Mouse (Mus musculus) B cell, adult (primary cell): ENCODE measurements around the gene Sars. TPM values are rescaled to one million over a fixed set of nuclear protein-coding genes. Genes with fewer than 3 reads are reported as not detected.

ENCODE experiments used
- total RNA-seq: library from RNA; stranded (reverse); gene quantifications from 4 replicates; pipeline ENCODE4 v1.2.4, GENCODE M21; 2023; ENCODE audit not compliant: inconsistent age

Gene Sars
- total RNA-seq, result 118 to 128 TPM (median 127 TPM) in 4 replicates

DNA sequence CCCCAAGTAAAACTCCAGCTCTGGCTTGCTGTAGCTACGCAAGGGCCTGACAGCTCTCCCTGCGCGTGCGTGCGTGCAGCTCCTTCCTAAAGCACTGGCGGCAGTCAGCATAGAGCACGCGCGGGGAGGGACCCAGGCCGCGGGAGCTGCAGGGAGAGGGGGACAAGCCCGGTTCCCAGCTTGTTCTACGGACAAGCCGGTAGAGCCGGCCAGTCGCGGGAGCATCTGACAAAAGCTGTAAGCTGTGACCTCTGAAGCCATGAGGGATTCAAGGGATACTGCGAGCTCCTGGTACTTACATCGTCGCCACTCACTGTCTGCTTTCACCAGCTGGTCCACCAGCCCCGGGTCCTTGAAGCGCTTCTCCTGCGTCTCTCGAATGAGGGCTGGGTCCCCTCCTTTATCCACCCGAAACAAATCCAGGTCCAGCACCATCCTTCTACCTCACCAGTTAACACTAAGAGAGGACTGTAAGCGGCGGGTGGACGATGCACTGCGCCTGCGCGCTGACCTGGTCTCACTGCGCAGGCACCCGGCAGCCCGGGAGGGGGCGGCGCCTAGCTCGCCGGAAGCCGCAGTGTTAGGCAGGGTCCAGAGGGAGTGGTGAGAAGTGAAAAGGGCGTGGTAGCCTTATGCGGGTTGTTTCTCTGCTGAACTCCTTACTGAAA, at the start of gene Sars:
Sars (minus strand) TSS at position 512 of the 668 bp plus-strand sequence.

DNA sequence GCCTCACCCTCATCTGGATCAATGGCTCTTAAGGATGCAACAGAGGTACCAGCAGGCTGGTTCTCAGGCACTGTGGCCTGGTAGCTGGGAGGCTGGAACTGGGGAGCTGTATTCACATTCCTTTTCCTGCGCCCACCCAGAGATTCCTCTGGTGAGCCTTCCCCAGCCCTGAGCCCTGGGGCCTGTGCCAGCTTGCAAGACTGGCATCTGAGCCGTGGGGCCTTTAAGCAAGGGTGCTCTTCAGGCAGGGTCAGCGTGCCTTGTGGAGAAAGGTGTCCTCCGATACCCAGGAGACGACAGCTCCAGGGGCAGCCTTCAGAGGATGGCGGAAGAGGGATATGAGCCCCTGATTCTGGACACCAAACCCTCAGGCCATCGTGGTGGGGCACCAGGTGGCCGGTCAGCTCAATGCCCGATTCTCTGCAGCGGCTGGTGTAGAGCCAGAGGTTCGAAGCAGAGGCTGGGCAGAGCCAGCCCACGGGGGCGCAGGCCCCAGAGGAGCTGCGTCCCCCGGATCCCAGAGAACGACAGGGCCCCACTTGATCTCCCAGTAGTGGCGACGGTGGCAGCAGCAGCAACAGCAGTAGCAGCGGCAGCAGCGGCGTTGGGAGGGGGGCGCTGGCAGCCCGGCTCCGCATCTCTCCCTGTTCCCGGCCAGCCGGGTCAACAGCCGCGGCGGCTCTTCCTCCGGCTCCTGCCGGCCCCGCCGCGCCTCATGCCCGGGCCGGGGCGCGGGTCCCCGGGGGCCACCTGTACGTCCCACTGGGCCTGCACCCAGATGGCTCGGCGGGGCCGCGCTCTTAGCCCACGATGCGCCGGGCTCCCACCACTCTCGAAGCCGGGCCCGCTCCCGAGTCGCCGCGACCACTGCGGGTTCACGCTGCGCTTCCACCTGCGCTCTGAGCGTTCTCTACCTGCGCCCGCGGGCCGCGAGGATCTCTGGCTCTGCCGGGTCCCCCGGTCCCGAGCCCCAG, 29.9 kb downstream of the Sars start, which contains the start of gene Celsr2:
Celsr2 (minus strand) TSS at position 696 of the 974 bp plus-strand sequence.

DNA sequence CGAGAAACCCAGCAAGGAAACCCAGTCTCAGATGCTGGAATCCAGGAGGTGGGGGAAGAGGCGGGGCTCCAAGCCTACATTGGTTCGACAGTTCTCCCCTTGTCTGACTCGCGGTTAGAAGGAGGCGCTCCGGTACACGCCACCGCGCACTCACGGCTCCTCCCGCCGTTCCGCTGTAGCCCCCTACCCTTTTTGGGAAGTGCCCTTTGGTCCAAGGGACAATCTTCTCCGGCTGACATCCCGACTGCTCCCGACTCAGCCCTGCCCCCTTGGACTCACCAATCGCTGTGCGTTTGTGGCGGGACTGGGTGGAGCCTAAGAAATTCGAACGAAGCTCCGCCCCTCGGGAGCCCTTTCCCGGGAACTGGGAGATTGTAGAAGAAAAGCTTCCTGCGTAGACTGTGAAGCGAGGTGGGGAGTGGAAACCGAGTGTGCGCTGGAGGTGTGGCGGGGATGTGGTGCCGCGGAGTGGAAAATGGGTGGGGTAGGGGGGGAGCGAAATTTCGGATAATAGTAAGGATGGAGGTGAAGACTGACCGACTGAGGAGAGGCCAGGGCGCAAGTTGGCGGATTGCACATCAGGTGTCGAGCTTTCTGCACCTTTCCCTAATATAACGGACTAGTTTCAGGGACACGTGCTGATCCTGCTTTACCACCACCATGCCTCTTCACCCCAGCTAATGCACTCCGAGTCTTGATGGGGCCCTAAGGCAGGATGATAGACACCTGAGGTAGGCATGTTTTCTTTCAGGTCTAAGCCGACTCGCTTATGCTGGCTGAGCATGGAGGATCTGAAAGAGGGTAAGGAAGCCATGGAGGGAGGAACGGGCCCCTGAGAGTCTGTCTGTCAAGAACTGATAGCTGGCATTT, 61.3 kb downstream of the Sars start, which contains the start of gene Psrc1:
Psrc1 (plus strand) TSS at position 355 of the 870 bp plus-strand sequence.

Other genes with a start within 250 kb of the Sars start
- 26.9 to 31.7 TPM (median 31.1 TPM) in 4 replicates for gene Cyb561d1, start 244.0 kb downstream of the Sars start, total RNA-seq
- 28.1 to 38.7 TPM (median 30.5 TPM) in 4 replicates for gene Atxn7l2, start 234.3 kb downstream of the Sars start, total RNA-seq
- gene Sypl2, start 218.6 kb downstream of the Sars start, total RNA-seq, result not detected in 4 replicates
- gene Psma5, start 188.3 kb downstream of the Sars start, total RNA-seq, result 37.3 to 49.8 TPM (median 39.4 TPM) in 4 replicates
- gene Sort1, start 161.1 kb downstream of the Sars start, total RNA-seq, result 0.63 to 0.93 TPM (median 0.69 TPM) in 4 replicates
- not detected in 4 replicates for gene Mybphl, start 80.3 kb downstream of the Sars start, total RNA-seq
- 0.74 to 1.4 TPM (median 1.0 TPM) in 4 replicates for gene Psrc1, start 61.4 kb downstream of the Sars start, total RNA-seq
- gene Celsr2, start 29.7 kb downstream of the Sars start, total RNA-seq, result 3.3 to 6.2 TPM (median 4.9 TPM) in 4 replicates
- not detected in 4 replicates for gene 1700013F07Rik, start 88.9 kb upstream of the Sars start, total RNA-seq
- gene 5330417C22Rik, start 91.3 kb upstream of the Sars start, total RNA-seq, result 0.16 TPM in 1 of 4 replicates, not detected in the others
- 41.7 to 42.7 TPM (median 42.1 TPM) in 4 replicates for gene Tmem167b, start 117.3 kb upstream of the Sars start, total RNA-seq
- 30.3 to 40.4 TPM (median 31.9 TPM) in 4 replicates for gene Taf13, start 126.5 kb upstream of the Sars start, total RNA-seq
- 16.9 to 29.3 TPM (median 24.5 TPM) in 4 replicates for gene Wdr47, start 146.1 kb upstream of the Sars start, total RNA-seq
- gene Clcc1, start 208.7 kb upstream of the Sars start, total RNA-seq, result 31.9 to 37.1 TPM (median 34.7 TPM) in 4 replicates